Mouse (Mus musculus): ENCODE measurements around the gene Gm20388.
A peak's percentile ranks its signal among the peaks of the same experiment; 100 is the strongest.

Gene Gm20388

GRCm38 (mm10) chr8:121687455-121688161 lies 1777.0 kb downstream of the Gm20388 start:
- DNase-seq (ENCODE audit: low spot score): peak; percentile 71

GRCm38 (mm10) chr8:121688496-121688895 lies 1777.9 kb downstream of the Gm20388 start:
- no peak for DNase-seq (ENCODE audit: low spot score)

GRCm38 (mm10) chr8:121694453-121694852 lies 1783.8 kb downstream of the Gm20388 start:
- peak; percentile 67 for DNase-seq (ENCODE audit: low spot score)

- peak; percentile 92 for DNase-seq (ENCODE audit: low spot score)
These were observed 1785.0 kb downstream of the Gm20388 start for GRCm38 (mm10) chr8:121695585-121696184.

- DNase-seq (ENCODE audit: low spot score): peak; percentile 88
These were observed 1787.3 kb downstream of the Gm20388 start for GRCm38 (mm10) chr8:121697735-121698614.

GRCm38 (mm10) chr8:121698615-121699101 lies 1788.0 kb downstream of the Gm20388 start:
- peak; percentile 64 for DNase-seq (ENCODE audit: low spot score)

- no peak for DNase-seq (ENCODE audit: low spot score)
These were observed 1789.3 kb downstream of the Gm20388 start for GRCm38 (mm10) chr8:121699936-121700335.

GRCm38 (mm10) chr8:121705174-121705573 lies 1794.5 kb downstream of the Gm20388 start:
- DNase-seq (ENCODE audit: low spot score): no peak

- no peak for DNase-seq (ENCODE audit: low spot score)
These were observed 1796.3 kb downstream of the Gm20388 start for GRCm38 (mm10) chr8:121706956-121707355.

- DNase-seq (ENCODE audit: low spot score): no peak
These were observed 1797.8 kb downstream of the Gm20388 start for GRCm38 (mm10) chr8:121708406-121708805.

GRCm38 (mm10) chr8:121717502-121717901 lies 1806.9 kb downstream of the Gm20388 start:
- DNase-seq (ENCODE audit: low spot score): peak; percentile 73

GRCm38 (mm10) chr8:121717982-121718425 lies 1807.4 kb downstream of the Gm20388 start:
- DNase-seq (ENCODE audit: low spot score): peak; percentile 99

- DNase-seq (ENCODE audit: low spot score): no peak
These were observed 1808.3 kb downstream of the Gm20388 start for GRCm38 (mm10) chr8:121718925-121719324.

GRCm38 (mm10) chr8:121721072-121721471 lies 1810.4 kb downstream of the Gm20388 start:
- DNase-seq (ENCODE audit: low spot score): peak; percentile 51

GRCm38 (mm10) chr8:121723846-121724245 lies 1813.2 kb downstream of the Gm20388 start:
- DNase-seq (ENCODE audit: low spot score): no peak

- DNase-seq (ENCODE audit: low spot score): no peak
These were observed 1816.5 kb downstream of the Gm20388 start for GRCm38 (mm10) chr8:121727164-121727563.

- no peak for DNase-seq (ENCODE audit: low spot score)
These were observed 1818.7 kb downstream of the Gm20388 start, which contains the start of gene Jph3 for GRCm38 (mm10) chr8:121729323-121729722. Gene Jph3, plus strand, starts transcription at chr8:121729623.

GRCm38 (mm10) chr8:121729754-121730153 lies 1819.1 kb downstream of the Gm20388 start:
- peak; percentile 63 for DNase-seq (ENCODE audit: low spot score)

GRCm38 (mm10) chr8:121730170-121730569 lies 1819.5 kb downstream of the Gm20388 start:
- DNase-seq (ENCODE audit: low spot score): peak; percentile 74

- peak; percentile 45 for DNase-seq (ENCODE audit: low spot score)
These were observed 1820.0 kb downstream of the Gm20388 start for GRCm38 (mm10) chr8:121730646-121731045.

- DNase-seq (ENCODE audit: low spot score): no peak
These were observed 1820.4 kb downstream of the Gm20388 start for GRCm38 (mm10) chr8:121731060-121731459.

Data from MN1 (cell line).